Mouse (Mus musculus) lung, postnatal 0 days (tissue): Measurements from ENCODE around the gene Hba-a2.
"Not testable (repeated sequence)": the region's sequence is repeated elsewhere in the genome, so short reads cannot be mapped to it uniquely, and the experiment has no call there.

ENCODE experiments used
- CTCF ChIP-seq: IDR thresholded peaks from 2 replicates; pipeline ENCODE4 v1.5.1; 2016; ENCODE audit warnings: antibody characterized with exemption, mild to moderate bottlenecking
- EP300 ChIP-seq: IDR thresholded peaks from 2 replicates; pipeline ENCODE4 v1.6.1; 2016; ENCODE audit warnings: antibody characterized with exemption, mild to moderate bottlenecking, control low read depth

GRCm38 (mm10) chr11:32292819-32293218 lies 3.5 kb upstream of the Hba-a2 start:
- TF ChIP-seq CTCF, EP300: not testable (repeated sequence)
